Mouse (Mus musculus) stomach, embryonic 15.5 days (tissue): ENCODE results near the gene Nupr1. TPM values are rescaled to one million over a fixed set of nuclear protein-coding genes. Genes with fewer than 3 reads are reported as not detected.
"Not testable (repeated sequence)": the region's sequence is repeated elsewhere in the genome, so short reads cannot be mapped to it uniquely, and the experiment has no call there.

Source experiments
- ATAC-seq: fragments of 200-750 bp; cut with Nextera tagmentation; 2 replicates; pipeline ENCODE4 v1.8.0; 2017; ENCODE audit warnings: low read depth, moderate number of reproducible peaks, moderate TSS enrichment; ENCODE audit not compliant: insufficient read depth, low FRiP score
- H3K27ac ChIP-seq: fragments of 300-500 bp; sonication (generic); 2 replicates; pipeline ENCODE4 v1.5.1; 2015; ENCODE audit warnings: mild to moderate bottlenecking, inconsistent platforms
- H3K27me3 ChIP-seq: fragments of 300-500 bp; sonication (generic); replicated peaks from 2 replicates; pipeline ENCODE4 v1.6.1; 2015; ENCODE audit warnings: inconsistent platforms
- H3K36me3 ChIP-seq: fragments of 300-500 bp; sonication (generic); 2 replicates; pipeline ENCODE4 v1.6.1; 2015; ENCODE audit warnings: inconsistent platforms
- H3K4me1 ChIP-seq: fragments of 300-500 bp; sonication (generic); 2 replicates; pipeline ENCODE4 v1.6.1; 2015; ENCODE audit warnings: inconsistent platforms
- H3K4me2 ChIP-seq: fragments of 300-500 bp; sonication (generic); 2 replicates; pipeline ENCODE4 v1.6.1; 2015; ENCODE audit warnings: mild to moderate bottlenecking, inconsistent platforms
- H3K4me3 ChIP-seq: fragments of 300-500 bp; sonication (generic); replicated peaks from 2 replicates; pipeline ENCODE4 v1.5.1; 2015; ENCODE audit warnings: inconsistent platforms
- H3K9ac ChIP-seq: fragments of 300-500 bp; sonication (generic); 2 replicates; pipeline ENCODE4 v1.6.1; 2015; ENCODE audit warnings: inconsistent platforms
- H3K9me3 ChIP-seq: fragments of 300-500 bp; sonication (generic); 2 replicates; pipeline ENCODE4 v1.6.1; 2016; ENCODE audit warnings: inconsistent platforms
- WGBS: fragments of 180-500 bp; shearing (Covaris S2); methylation state at CpG from one replicate; pipeline ENCODE4 v1.1.7; 2015; 5-methylcytosine and 5-hydroxymethylcytosine counted together
- polyA plus RNA-seq: library from polyadenylated mRNA; unstranded; fragments of >200 nt; fragmentation: Nextera tagmentation; extraction: Ambion mirVana; gene quantifications from 2 replicates; pipeline ENCODE4 v1.2.1, GENCODE M21; 2015

Nupr1 gene
- polyA plus RNA-seq, 1 experiment from 2014 or later = 156 TPM

- no peak overlapping the region for H3K4me3 ChIP-seq
- peaks cover 16% of the 10 kb centered on the region; the same call in 1 of the 2 replicates for H3K36me3 ChIP-seq
- 58% methylated on average over 8 of the region's 8 CpGs for WGBS
- no peak overlapping the region for H3K27ac ChIP-seq
- ATAC-seq = no peak
- no peaks in the 10 kb centered on the region for H3K9me3 ChIP-seq
- H3K27me3 ChIP-seq = no peaks in the 10 kb centered on the region
- H3K9ac ChIP-seq = no peak overlapping the region
- peaks cover 6% of the 10 kb centered on the region; the same call in 1 of the 2 replicates for H3K4me1 ChIP-seq
- H3K4me2 ChIP-seq = no peak overlapping the region
These were observed 33.0 kb upstream of the Nupr1 start for GRCm38 (mm10) chr7:126663646-126664045.

- no peaks in the 10 kb centered on the region for H3K9me3 ChIP-seq
- WGBS = 81% methylated on average over 3 of the region's 3 CpGs
- no peaks in the 10 kb centered on the region for H3K27me3 ChIP-seq
- H3K4me2 ChIP-seq = no peak overlapping the region
- H3K4me1 ChIP-seq = no peaks in the 10 kb centered on the region
- no peak overlapping the region for H3K4me3 ChIP-seq
- ATAC-seq = no peak
- H3K9ac ChIP-seq = no peak overlapping the region
- 0 out of 2 replicates have a peak, but pooled peaks cover 8% of the 10 kb centered on the region for H3K36me3 ChIP-seq
- H3K27ac ChIP-seq = no peak overlapping the region
These were observed 29.1 kb upstream of the Nupr1 start for GRCm38 (mm10) chr7:126659771-126660170.

- Histone ChIP-seq H3K4me3 (no peak overlapping the region), H3K4me2 (no peak overlapping the region), H3K4me1 (no peaks in the 10 kb centered on the region), H3K36me3 (0 out of 2 replicates have a peak, but pooled peaks cover 2% of the 10 kb centered on the region), H3K9ac (no peak overlapping the region), H3K27me3 (no peaks in the 10 kb centered on the region), H3K9me3 (no peaks in the 10 kb centered on the region), H3K27ac (no peak overlapping the region)
- 90% methylated on average over 1 of the region's 1 CpGs for WGBS
- no peak for ATAC-seq
These were observed 26.9 kb upstream of the Nupr1 start for GRCm38 (mm10) chr7:126657522-126657921.

GRCm38 (mm10) chr7:126655695-126656094 lies 25.0 kb upstream of the Nupr1 start:
- no peak overlapping the region for H3K9ac ChIP-seq
- 86% methylated on average over 3 of the region's 3 CpGs for WGBS
- H3K27me3 ChIP-seq = no peaks in the 10 kb centered on the region
- H3K4me3 ChIP-seq = no peak overlapping the region
- H3K4me1 ChIP-seq = no peaks in the 10 kb centered on the region
- H3K27ac ChIP-seq = no peak overlapping the region
- no peak for ATAC-seq
- H3K36me3 ChIP-seq = no peaks in the 10 kb centered on the region
- no peaks in the 10 kb centered on the region for H3K9me3 ChIP-seq
- no peak overlapping the region for H3K4me2 ChIP-seq

- ATAC-seq = no peak
- H3K4me3 ChIP-seq = no peak overlapping the region
- 73% methylated on average over 2 of the region's 2 CpGs for WGBS
- H3K27ac ChIP-seq = no peak overlapping the region
- no peaks in the 10 kb centered on the region for H3K27me3 ChIP-seq
- no peaks in the 10 kb centered on the region for H3K4me1 ChIP-seq
- no peaks in the 10 kb centered on the region for H3K36me3 ChIP-seq
- H3K4me2 ChIP-seq = no peak overlapping the region
- H3K9me3 ChIP-seq = no peaks in the 10 kb centered on the region
- no peak overlapping the region for H3K9ac ChIP-seq
These were observed 23.3 kb upstream of the Nupr1 start for GRCm38 (mm10) chr7:126653991-126654390.

GRCm38 (mm10) chr7:126650852-126651251 lies 20.2 kb upstream of the Nupr1 start:
- no peaks in the 10 kb centered on the region for H3K4me1 ChIP-seq
- 30% methylated on average over 2 of the region's 2 CpGs for WGBS
- no peak overlapping the region for H3K9ac ChIP-seq
- ATAC-seq = no peak
- no peak overlapping the region for H3K27ac ChIP-seq
- no peak overlapping the region for H3K4me2 ChIP-seq
- no peaks in the 10 kb centered on the region for H3K27me3 ChIP-seq
- H3K36me3 ChIP-seq = no peaks in the 10 kb centered on the region
- no peaks in the 10 kb centered on the region for H3K9me3 ChIP-seq
- H3K4me3 ChIP-seq = no peak overlapping the region

GRCm38 (mm10) chr7:126649231-126650051 lies 18.8 kb upstream of the Nupr1 start, which contains the start of gene Sgf29:
Gene Sgf29 (plus strand): TSS chr7:126649309.
- 1% methylated on average over 57 of the region's 57 CpGs for WGBS

GRCm38 (mm10) chr7:126648486-126648885 lies 17.8 kb upstream of the Nupr1 start:
- ATAC-seq = no peak
- 76% methylated on average over 4 of the region's 4 CpGs for WGBS
- no peaks in the 10 kb centered on the region for H3K9me3 ChIP-seq
- H3K4me3 ChIP-seq = peak overlapping the region; percentile 69
- H3K9ac ChIP-seq = no peak overlapping the region
- H3K4me2 ChIP-seq = peak overlapping the region; percentile 76
- no peak overlapping the region; the same call in 1 of the 2 replicates for H3K27ac ChIP-seq
- no peaks in the 10 kb centered on the region for H3K36me3 ChIP-seq
- H3K27me3 ChIP-seq = no peaks in the 10 kb centered on the region
- no peaks in the 10 kb centered on the region for H3K4me1 ChIP-seq

More at GRCm38 (mm10) chr7:126649231-126650051, 18.8 kb upstream of the Nupr1 start, which contains the start of gene Sgf29:
- Histone ChIP-seq H3K4me3 (peak within 1 kb of the TSS; percentile 69), H3K9ac (peak within 1 kb of the TSS; percentile 40; the same call in 1 of the 2 replicates), H3K27ac (peak within 1 kb of the TSS; percentile 95), H3K27me3 (no peaks in the 10 kb centered on the region), H3K9me3 (no peaks in the 10 kb centered on the region), H3K4me2 (peak within 1 kb of the TSS; percentile 76), H3K4me1 (no peaks in the 10 kb centered on the region), H3K36me3 (no peaks in the 10 kb centered on the region)
- ATAC-seq = peak; percentile 97

- Histone ChIP-seq H3K9me3 (no peaks in the 10 kb centered on the region), H3K27ac (no peak overlapping the region), H3K9ac (no peak overlapping the region), H3K4me3 (no peak overlapping the region), H3K4me1 (no peaks in the 10 kb centered on the region), H3K4me2 (no peak overlapping the region), H3K36me3 (no peaks in the 10 kb centered on the region), H3K27me3 (no peaks in the 10 kb centered on the region)
- no peak for ATAC-seq
- WGBS = 62% methylated on average over 5 of the region's 5 CpGs
These were observed 15.0 kb upstream of the Nupr1 start for GRCm38 (mm10) chr7:126645708-126646107.

GRCm38 (mm10) chr7:126644914-126645313 lies 14.3 kb upstream of the Nupr1 start:
- no peaks in the 10 kb centered on the region for H3K4me1 ChIP-seq
- no peaks in the 10 kb centered on the region for H3K9me3 ChIP-seq
- no peak overlapping the region for H3K4me3 ChIP-seq
- ATAC-seq = no peak
- H3K27ac ChIP-seq = no peak overlapping the region
- H3K36me3 ChIP-seq = no peaks in the 10 kb centered on the region
- no peaks in the 10 kb centered on the region for H3K27me3 ChIP-seq
- H3K9ac ChIP-seq = no peak overlapping the region
- no peak overlapping the region for H3K4me2 ChIP-seq

- Histone ChIP-seq H3K27me3 (no peaks in the 10 kb centered on the region), H3K36me3 (no peaks in the 10 kb centered on the region), H3K4me1 (no peaks in the 10 kb centered on the region), H3K9me3 (no peaks in the 10 kb centered on the region), H3K4me3 (no peak overlapping the region), H3K9ac (no peak overlapping the region), H3K27ac (no peak overlapping the region), H3K4me2 (no peak overlapping the region)
- WGBS = 62% methylated on average over 3 of the region's 3 CpGs
- ATAC-seq = no peak
These were observed 13.7 kb upstream of the Nupr1 start for GRCm38 (mm10) chr7:126644345-126644744.

- H3K27me3 ChIP-seq, H3K9me3 ChIP-seq, H3K36me3 ChIP-seq, H3K4me2 ChIP-seq, H3K27ac ChIP-seq, H3K9ac ChIP-seq, H3K4me3 ChIP-seq, ATAC-seq, H3K4me1 ChIP-seq: not testable (repeated sequence)
- 62% methylated on average over 3 of the region's 3 CpGs for WGBS
These were observed 12.6 kb upstream of the Nupr1 start for GRCm38 (mm10) chr7:126643244-126643617.
